Mouse (Mus musculus): ENCODE measurements around the gene Unc13a. TPM values are rescaled to one million over a fixed set of nuclear protein-coding genes. Genes with fewer than 3 reads are reported as not detected.
"Not testable (repeated sequence)": the region's sequence is repeated elsewhere in the genome, so short reads cannot be mapped to it uniquely, and the experiment has no call there.

Unc13a gene
- polyA plus RNA-seq, 1 experiment: 0.01 TPM

- no peak for TF ChIP-seq GATA1 (IDR thresholded peaks at IDR 0.05; ENCODE audit: low read length)
- TF ChIP-seq TAL1 (IDR thresholded peaks at IDR 0.05; ENCODE audit: low read length): no peak
- H3K27me3 ChIP-seq (ENCODE audit: control insufficient read depth): peaks cover 14% of the 10 kb centered on the region
- H3K36me3 ChIP-seq (ENCODE audit: control insufficient read depth): peaks cover 70% of the 10 kb centered on the region
- H3K9me3 ChIP-seq (ENCODE audit: control insufficient read depth, low read length): no peaks in the 10 kb centered on the region
- H3K4me3 ChIP-seq (replicated peaks): no peak overlapping the region
- H3K4me1 ChIP-seq (ENCODE audit: control insufficient read depth): peaks cover 31% of the 10 kb centered on the region
Observed at GRCm38 (mm10) chr8:71709134-71709799, 37.7 kb upstream of the Unc13a start.

GRCm38 (mm10) chr8:71707874-71708273 is 36.3 kb upstream of the Unc13a start:
- TF ChIP-seq TAL1 (IDR thresholded peaks at IDR 0.05; ENCODE audit: low read length): no peak
- no peak for TF ChIP-seq GATA1 (IDR thresholded peaks at IDR 0.05; ENCODE audit: low read length)
- Histone ChIP-seq H3K36me3 (ENCODE audit: control insufficient read depth) (peaks cover 57% of the 10 kb centered on the region), H3K9me3 (ENCODE audit: control insufficient read depth, low read length) (no peaks in the 10 kb centered on the region), H3K4me1 (ENCODE audit: control insufficient read depth) (peaks cover 45% of the 10 kb centered on the region), H3K4me3 (replicated peaks) (no peak overlapping the region), H3K27me3 (ENCODE audit: control insufficient read depth) (peaks cover 14% of the 10 kb centered on the region)

GRCm38 (mm10) chr8:71703400-71703799 is 31.8 kb upstream of the Unc13a start:
- H3K9me3 ChIP-seq (ENCODE audit: control insufficient read depth, low read length): not testable (repeated sequence)
- H3K27me3 ChIP-seq (ENCODE audit: control insufficient read depth): peaks cover 38% of the 10 kb centered on the region
- H3K4me1 ChIP-seq (ENCODE audit: control insufficient read depth): peaks cover 73% of the 10 kb centered on the region
- H3K36me3 ChIP-seq (ENCODE audit: control insufficient read depth): peaks cover 14% of the 10 kb centered on the region
- peak overlapping the region; percentile 80 for H3K4me3 ChIP-seq (replicated peaks)

GRCm38 (mm10) chr8:71702923-71703322 is 31.4 kb upstream of the Unc13a start:
- Histone ChIP-seq H3K27me3 (ENCODE audit: control insufficient read depth) (peaks cover 39% of the 10 kb centered on the region), H3K4me1 (ENCODE audit: control insufficient read depth) (peaks cover 76% of the 10 kb centered on the region), H3K4me3 (replicated peaks) (peak overlapping the region; percentile 80), H3K9me3 (ENCODE audit: control insufficient read depth, low read length) (no peaks in the 10 kb centered on the region), H3K36me3 (ENCODE audit: control insufficient read depth) (peaks cover 11% of the 10 kb centered on the region)
- TF ChIP-seq TAL1 (IDR thresholded peaks at IDR 0.05; ENCODE audit: low read length) (peak; percentile 57; the same call in 2 of the 3 replicates), GATA1 (IDR thresholded peaks at IDR 0.05; ENCODE audit: low read length) (peak; percentile 92)

- Histone ChIP-seq H3K36me3 (ENCODE audit: control insufficient read depth) (peaks cover 5% of the 10 kb centered on the region), H3K4me1 (ENCODE audit: control insufficient read depth) (peaks cover 77% of the 10 kb centered on the region)
Observed at GRCm38 (mm10) chr8:71702087-71702432, 30.5 kb upstream of the Unc13a start.

GRCm38 (mm10) chr8:71701414-71702086 is 30.0 kb upstream of the Unc13a start, which contains the start of gene B3gnt3:
B3gnt3 (minus strand) TSS chr8:71701789.
- H3K4me3 ChIP-seq (replicated peaks): peak within 1 kb of the TSS; percentile 80
- TF ChIP-seq GATA1 (IDR thresholded peaks at IDR 0.05; ENCODE audit: low read length): no peak
- no peak for TF ChIP-seq TAL1 (IDR thresholded peaks at IDR 0.05; ENCODE audit: low read length)
- H3K9me3 ChIP-seq (ENCODE audit: control insufficient read depth, low read length): no peaks in the 10 kb centered on the region; the same call in 1 of the 2 replicates
- H3K27me3 ChIP-seq (ENCODE audit: control insufficient read depth): peaks cover 44% of the 10 kb centered on the region
- H3K36me3 ChIP-seq (ENCODE audit: control insufficient read depth): 0 out of 2 replicates have a peak, but pooled peaks cover 4% of the 10 kb centered on the region
- peaks cover 79% of the 10 kb centered on the region for H3K4me1 ChIP-seq (ENCODE audit: control insufficient read depth)

More at GRCm38 (mm10) chr8:71702087-71702432, 30.5 kb upstream of the Unc13a start:
- H3K9me3 ChIP-seq (ENCODE audit: control insufficient read depth, low read length): no peaks in the 10 kb centered on the region; the same call in 1 of the 2 replicates
- TF ChIP-seq GATA1 (IDR thresholded peaks at IDR 0.05; ENCODE audit: low read length) (no peak), TAL1 (IDR thresholded peaks at IDR 0.05; ENCODE audit: low read length) (no peak)
- peaks cover 42% of the 10 kb centered on the region for H3K27me3 ChIP-seq (ENCODE audit: control insufficient read depth)
- H3K4me3 ChIP-seq (replicated peaks): peak overlapping the region; percentile 80

GRCm38 (mm10) chr8:71700493-71701269 is 29.1 kb upstream of the Unc13a start:
- peak overlapping the region; percentile 80 for H3K4me3 ChIP-seq (replicated peaks)
- no peaks in the 10 kb centered on the region; the same call in 1 of the 2 replicates for H3K9me3 ChIP-seq (ENCODE audit: control insufficient read depth, low read length)
- 0 out of 2 replicates have a peak, but pooled peaks cover 4% of the 10 kb centered on the region for H3K36me3 ChIP-seq (ENCODE audit: control insufficient read depth)
- H3K27me3 ChIP-seq (ENCODE audit: control insufficient read depth): peaks cover 44% of the 10 kb centered on the region
- TF ChIP-seq GATA1 (IDR thresholded peaks at IDR 0.05; ENCODE audit: low read length): no peak
- TF ChIP-seq TAL1 (IDR thresholded peaks at IDR 0.05; ENCODE audit: low read length): no peak
- H3K4me1 ChIP-seq (ENCODE audit: control insufficient read depth): peaks cover 79% of the 10 kb centered on the region

GRCm38 (mm10) chr8:71695456-71695855 is 23.9 kb upstream of the Unc13a start:
- not testable (repeated sequence) for H3K4me3 ChIP-seq (replicated peaks)
- peaks cover 71% of the 10 kb centered on the region for H3K27me3 ChIP-seq (ENCODE audit: control insufficient read depth)
- H3K4me1 ChIP-seq (ENCODE audit: control insufficient read depth): peaks cover 38% of the 10 kb centered on the region
- peaks cover 12% of the 10 kb centered on the region for H3K36me3 ChIP-seq (ENCODE audit: control insufficient read depth)
- H3K9me3 ChIP-seq (ENCODE audit: control insufficient read depth, low read length): peaks cover 17% of the 10 kb centered on the region

Data from erythroblast, embryonic 14.5 days (primary cell).